19 mouse cellular contexts compared by ENCODE assay signal in the genomic region with DNA sequence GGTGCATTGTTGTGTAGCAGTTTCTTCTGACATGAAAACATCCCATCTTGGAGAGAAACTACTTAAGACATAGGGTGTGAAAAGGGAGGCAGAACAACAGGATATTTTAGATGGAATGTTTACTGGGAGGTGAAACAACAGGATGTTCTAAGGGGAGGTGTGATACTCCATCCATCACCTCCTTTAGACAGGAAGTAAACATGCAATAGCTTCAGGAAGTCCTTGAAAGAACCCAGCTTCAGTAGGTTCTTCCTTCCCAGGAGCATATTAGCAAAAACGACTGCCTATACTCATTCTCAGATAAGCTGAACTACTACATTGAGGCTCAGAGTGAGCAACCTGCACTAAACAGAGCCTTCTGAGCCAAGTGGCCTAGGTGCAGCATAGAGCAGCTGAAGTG.
"Had no signal": no experiment of that assay in that cellular context is flagged by ENCODE, and none has a peak within 500 bp of the region (broad histone marks: within the 10 kb centered on the region; RNA-seq: fewer than 3 reads in every experiment).

No protein-coding gene starts in this region.

- H3K27me3 ChIP-seq: limb, embryonic 13.5 days; liver, embryonic 15.5 days; neural tube, embryonic 12.5 days; stomach, embryonic 15.5 days had no signal

- H3K9me3 ChIP-seq: limb, embryonic 10.5 days; limb, embryonic 13.5 days; liver, embryonic 12.5 days; liver, embryonic 15.5 days; neural tube, embryonic 12.5 days; stomach, embryonic 15.5 days had no signal

- H3K36me3 ChIP-seq: limb, embryonic 10.5 days; limb, embryonic 13.5 days; liver, embryonic 12.5 days; liver, embryonic 15.5 days; neural tube, embryonic 12.5 days; stomach, embryonic 15.5 days had no signal

- H3K27ac ChIP-seq: layer of hippocampus, adult 2 months; limb, embryonic 10.5 days; limb, embryonic 13.5 days; liver, embryonic 12.5 days; liver, embryonic 15.5 days; neural tube, embryonic 12.5 days; stomach, embryonic 15.5 days had no signal

- DNase-seq: kidney, adult 18-20 months; kidney, adult 9 months; kidney, postnatal 14 days; layer of hippocampus, adult 9-11 months; liver; lung, adult 18-20 months; lung, postnatal 14 days; lung, postnatal 4 days; midbrain, embryonic 14.5 days; right cerebral cortex, postnatal 25 days; spleen, adult 18-20 months had no signal

- H3K9ac ChIP-seq: limb, embryonic 13.5 days; liver, embryonic 12.5 days; liver, embryonic 15.5 days; neural tube, embryonic 12.5 days; stomach, embryonic 15.5 days had no signal

- H3K4me3 ChIP-seq: layer of hippocampus, adult 2 months; limb, embryonic 10.5 days; limb, embryonic 13.5 days; liver, embryonic 12.5 days; liver, embryonic 15.5 days; neural tube, embryonic 12.5 days; stomach, embryonic 15.5 days had no signal

- H3K4me2 ChIP-seq: limb, embryonic 13.5 days; liver, embryonic 12.5 days; liver, embryonic 15.5 days; midbrain, embryonic 11.5 days; neural tube, embryonic 12.5 days; stomach, embryonic 15.5 days had no signal

- ATAC-seq: liver, embryonic 12.5 days had no signal

- H3K4me1 ChIP-seq: limb, embryonic 10.5 days; limb, embryonic 13.5 days; liver, embryonic 12.5 days; neural tube, embryonic 12.5 days; stomach, embryonic 15.5 days had no signal
